Mouse (Mus musculus): Measurements from ENCODE around the gene Esyt1.

- TF ChIP-seq CTCF (IDR thresholded peaks at IDR 0.05; ENCODE audit: low read depth) = no peak
- no peak for TF ChIP-seq EP300 (IDR thresholded peaks at IDR 0.05; ENCODE audit: low read depth)
Observed at GRCm38 (mm10) chr10:128486370-128486769, 39.3 kb downstream of the Esyt1 start.
